Mouse (Mus musculus) embryo, embryonic 11.5 days (tissue): ENCODE measurements around the gene Lpp.

Experiments
- DNase-seq: peaks from one replicate; pipeline ENCODE4 v3.0.0-alpha.2; 2012; ENCODE audit warnings: low read depth, low spot score

The Lpp gene

GRCm38 (mm10) chr16:24875661-24876060 is 482.4 kb downstream of the Lpp start:
- DNase-seq = no peak

GRCm38 (mm10) chr16:24878977-24879376 is 485.7 kb downstream of the Lpp start:
- no peak for DNase-seq

- DNase-seq = no peak
Observed at GRCm38 (mm10) chr16:24880698-24881097, 487.4 kb downstream of the Lpp start.

- no peak for DNase-seq
Observed at GRCm38 (mm10) chr16:24881981-24882775, 488.9 kb downstream of the Lpp start.

- DNase-seq = no peak
Observed at GRCm38 (mm10) chr16:24884017-24884416, 490.7 kb downstream of the Lpp start.

GRCm38 (mm10) chr16:24886346-24886745 is 493.0 kb downstream of the Lpp start:
- DNase-seq = no peak

- no peak for DNase-seq
Observed at GRCm38 (mm10) chr16:24886943-24887342, 493.6 kb downstream of the Lpp start.

GRCm38 (mm10) chr16:24891453-24891852 is 498.1 kb downstream of the Lpp start:
- no peak for DNase-seq

- no peak for DNase-seq
Observed at GRCm38 (mm10) chr16:24895160-24895559, 501.9 kb downstream of the Lpp start.

- no peak for DNase-seq
Observed at GRCm38 (mm10) chr16:24897641-24898040, 504.3 kb downstream of the Lpp start.

- no peak for DNase-seq
Observed at GRCm38 (mm10) chr16:24900241-24900796, 507.0 kb downstream of the Lpp start.

- DNase-seq = no peak
Observed at GRCm38 (mm10) chr16:24901139-24901859, 508.0 kb downstream of the Lpp start.

GRCm38 (mm10) chr16:24902111-24902510 is 508.8 kb downstream of the Lpp start:
- no peak for DNase-seq

- DNase-seq = no peak
Observed at GRCm38 (mm10) chr16:24908926-24909325, 515.6 kb downstream of the Lpp start.

GRCm38 (mm10) chr16:24910321-24910720 is 517.0 kb downstream of the Lpp start:
- no peak for DNase-seq

- no peak for DNase-seq
Observed at GRCm38 (mm10) chr16:24910834-24911233, 517.5 kb downstream of the Lpp start.

GRCm38 (mm10) chr16:24912381-24912780 is 519.1 kb downstream of the Lpp start:
- no peak for DNase-seq

GRCm38 (mm10) chr16:24913021-24913420 is 519.7 kb downstream of the Lpp start:
- DNase-seq = no peak

GRCm38 (mm10) chr16:24913641-24914392 is 520.5 kb downstream of the Lpp start:
- DNase-seq = no peak

- DNase-seq = no peak
Observed at GRCm38 (mm10) chr16:24914393-24914751, 521.1 kb downstream of the Lpp start.

GRCm38 (mm10) chr16:24915470-24915869 is 522.2 kb downstream of the Lpp start:
- no peak for DNase-seq
